Mouse (Mus musculus) cortical plate, adult 2 months (tissue): Measurements from ENCODE around the gene Serpinb2.
A peak's percentile ranks its signal among the peaks of the same experiment; 100 is the strongest.

Experiments used
- CTCF ChIP-seq: fragments of 200-500 bp; IDR thresholded peaks from 2 replicates; pipeline ENCODE4 v1.5.1; 2011; ENCODE audit warnings: mild to moderate bottlenecking, control low read depth, low read length; ENCODE audit not compliant: insufficient read depth; ENCODE audit errors: extremely low read depth
- POLR2A ChIP-seq: fragments of 200-500 bp; IDR thresholded peaks from 2 replicates; pipeline ENCODE4 v1.6.1; 2011; ENCODE audit warnings: mild to moderate bottlenecking, low read length, control low read depth; ENCODE audit not compliant: insufficient read depth; ENCODE audit errors: extremely low read depth

GRCm38 (mm10) chr1:107562110-107562509, 50.9 kb downstream of the Serpinb2 start:
- TF ChIP-seq CTCF (peak; percentile 27; the same call in 1 of the 2 replicates), POLR2A (no peak)
